Mouse (Mus musculus) liver, embryonic 14.5 days (tissue): ENCODE results near the gene Camk2d. TPM values are rescaled to one million over a fixed set of nuclear protein-coding genes. Genes with fewer than 3 reads are reported as not detected.

Experiments
- ATAC-seq: fragments of 200-750 bp; cut with Nextera tagmentation; 2 replicates; pipeline ENCODE4 v1.8.0; 2017; ENCODE audit warnings: moderate number of reproducible peaks, mild to moderate bottlenecking, moderate library complexity; ENCODE audit not compliant: insufficient read depth
- DNase-seq, 3 experiments: peaks; one replicate each; pipeline ENCODE4 v3.0.0-alpha.2; 2012 to 2013; ENCODE audit warnings: low read depth in 3 of 3, low spot score in 3 of 3
- H3K27ac ChIP-seq: fragments of 300-500 bp; sonication (generic); 2 replicates; pipeline ENCODE4 v1.5.1; 2014; ENCODE audit warnings: moderate library complexity, mild to moderate bottlenecking, control low read depth, inconsistent platforms
- H3K27me3 ChIP-seq: fragments of 300-500 bp; sonication (generic); 2 replicates; pipeline ENCODE4 v1.6.1; 2014; ENCODE audit warnings: mild to moderate bottlenecking, low read length, moderate library complexity; ENCODE audit not compliant: control insufficient read depth, insufficient read depth
- H3K36me3 ChIP-seq: fragments of 300-500 bp; sonication (generic); replicated peaks from 2 replicates; pipeline ENCODE4 v1.6.1; 2014; ENCODE audit warnings: low read depth; ENCODE audit not compliant: control insufficient read depth, insufficient read depth
- H3K4me1 ChIP-seq, 2 experiments: fragments of 200-500 bp in 1 of 2; fragments of 300-500 bp in 1 of 2; sonication (generic) in 1 of 2; replicated peaks; 2 replicates each; pipeline ENCODE4 v1.6.1; 2012 to 2014; ENCODE audit warnings: antibody characterized with exemption in 1 of 2, inconsistent platforms in 1 of 2, low read length in 1 of 2; ENCODE audit not compliant: control insufficient read depth in 2 of 2, insufficient read depth in 2 of 2
- H3K4me2 ChIP-seq: fragments of 300-500 bp; sonication (generic); 2 replicates; pipeline ENCODE4 v1.6.1; 2014; ENCODE audit warnings: low read depth, mild to moderate bottlenecking, control low read depth, moderate library complexity
- H3K4me3 ChIP-seq, 2 experiments: fragments of 200-500 bp in 1 of 2; fragments of 300-500 bp in 1 of 2; sonication (generic) in 1 of 2; 2 replicates each; pipeline ENCODE4 v1.5.1; 2012 to 2014; ENCODE audit warnings: low read depth in 2 of 2, low read length in 2 of 2, mild to moderate bottlenecking in 2 of 2, control low read depth in 1 of 2, inconsistent platforms in 1 of 2, moderate library complexity in 1 of 2; ENCODE audit not compliant: insufficient read depth in 1 of 2
- H3K9ac ChIP-seq: fragments of 300-500 bp; sonication (generic); replicated peaks from 2 replicates; pipeline ENCODE4 v1.6.1; 2014; ENCODE audit warnings: mild to moderate bottlenecking, control low read depth, moderate library complexity
- H3K9me3 ChIP-seq: fragments of 300-500 bp; sonication (generic); 2 replicates; pipeline ENCODE4 v1.6.1; 2016; ENCODE audit warnings: low read length, mixed read lengths; ENCODE audit not compliant: control insufficient read depth
- CTCF ChIP-seq: IDR thresholded peaks from 2 replicates; pipeline ENCODE4 v1.5.1; 2016; ENCODE audit warnings: antibody characterized with exemption, low read depth, control low read depth
- EP300 ChIP-seq: IDR thresholded peaks from 2 replicates; pipeline ENCODE4 v1.6.1; 2016; ENCODE audit warnings: antibody characterized with exemption, low read depth
- WGBS: fragments of 180-500 bp; shearing (Covaris S2); extraction: QIAGEN DNeasy Blood & Tissue Kit; methylation state at CpG from one replicate; pipeline ENCODE4 v1.1.7; 2014; ENCODE audit not compliant: insufficient replicate concordance; 5-methylcytosine and 5-hydroxymethylcytosine counted together
- polyA plus RNA-seq, 2 experiments: library from polyadenylated mRNA; depleted of rRNA in 1 of 2; stranded (reverse) in 1 of 2; unstranded in 1 of 2; fragments of >200 nt; fragmentation: Nextera tagmentation in 1 of 2; extraction: Ambion mirVana in 1 of 2; gene quantifications; 2 replicates each; pipeline versions ENCODE4 v1.2.1 to v1.2.3; 2012 to 2014

Camk2d gene
- polyA plus RNA-seq, 2 experiments: 2.2 to 3.7 TPM

GRCm38 (mm10) chr3:126730411-126730810 lies 134.3 kb downstream of the Camk2d start:
- H3K9me3 ChIP-seq: no peaks in the 10 kb centered on the region
- ATAC-seq: no peak
- no peak for TF ChIP-seq CTCF
- no peak for TF ChIP-seq EP300
- WGBS: 68% methylated on average over 5 of the region's 5 CpGs
- no peak overlapping the region for H3K4me2 ChIP-seq
- no peak overlapping the region for H3K27ac ChIP-seq
- H3K9ac ChIP-seq: no peak overlapping the region
- H3K4me3 ChIP-seq: no peak overlapping the region
- no peaks in the 10 kb centered on the region for H3K36me3 ChIP-seq
- H3K27me3 ChIP-seq: no peaks in the 10 kb centered on the region
- no peaks in the 10 kb centered on the region for H3K4me1 ChIP-seq
- no peak for DNase-seq

- Histone ChIP-seq H3K4me3 (no peak overlapping the region), H3K36me3 (no peaks in the 10 kb centered on the region), H3K27ac (no peak overlapping the region), H3K4me1 (no peaks in the 10 kb centered on the region), H3K27me3 (no peaks in the 10 kb centered on the region), H3K9me3 (no peaks in the 10 kb centered on the region), H3K4me2 (no peak overlapping the region), H3K9ac (no peak overlapping the region)
- TF ChIP-seq CTCF (no peak), EP300 (no peak)
- DNase-seq (no peak), ATAC-seq (no peak)
- WGBS: 57% methylated on average over 2 of the region's 2 CpGs
Observed at GRCm38 (mm10) chr3:126732323-126732722, 136.2 kb downstream of the Camk2d start.

GRCm38 (mm10) chr3:126734533-126734932 lies 138.4 kb downstream of the Camk2d start:
- Histone ChIP-seq H3K4me3 (no peak overlapping the region), H3K27ac (no peak overlapping the region), H3K9ac (no peak overlapping the region), H3K36me3 (no peaks in the 10 kb centered on the region), H3K4me2 (no peak overlapping the region), H3K4me1 (no peaks in the 10 kb centered on the region), H3K9me3 (no peaks in the 10 kb centered on the region), H3K27me3 (no peaks in the 10 kb centered on the region)
- 69% methylated on average over 2 of the region's 2 CpGs for WGBS
- TF ChIP-seq EP300 (no peak), CTCF (no peak)
- no peak for DNase-seq
- ATAC-seq: no peak

- H3K27me3 ChIP-seq: no peaks in the 10 kb centered on the region
- H3K4me3 ChIP-seq: no peak overlapping the region
- TF ChIP-seq CTCF: no peak
- TF ChIP-seq EP300: no peak
- DNase-seq (no peak), ATAC-seq (no peak)
- H3K36me3 ChIP-seq: no peaks in the 10 kb centered on the region
- H3K9ac ChIP-seq: no peak overlapping the region
- H3K9me3 ChIP-seq: no peaks in the 10 kb centered on the region
- no peak overlapping the region for H3K4me2 ChIP-seq
- H3K27ac ChIP-seq: no peak overlapping the region
- H3K4me1 ChIP-seq: no peaks in the 10 kb centered on the region
- 63% methylated on average over 5 of the region's 5 CpGs for whole genome bisulfite sequencing
Observed at GRCm38 (mm10) chr3:126735211-126735610, 139.1 kb downstream of the Camk2d start.

GRCm38 (mm10) chr3:126737128-126737527 lies 141.0 kb downstream of the Camk2d start:
- Histone ChIP-seq H3K4me3 (no peak overlapping the region), H3K4me1 (no peaks in the 10 kb centered on the region), H3K36me3 (no peaks in the 10 kb centered on the region), H3K27ac (no peak overlapping the region), H3K27me3 (no peaks in the 10 kb centered on the region), H3K4me2 (no peak overlapping the region), H3K9ac (no peak overlapping the region), H3K9me3 (no peaks in the 10 kb centered on the region)
- 62% methylated on average over 2 of the region's 2 CpGs for WGBS
- TF ChIP-seq CTCF (no peak), EP300 (no peak)
- ATAC-seq: no peak
- no peak for DNase-seq
